Mouse (Mus musculus) thymus, postnatal 25 days (tissue): ENCODE measurements around the gene Vmn1r185.
"Not testable (repeated sequence)": the region's sequence is repeated elsewhere in the genome, so short reads cannot be mapped to it uniquely, and the experiment has no call there.

ENCODE experiments used
- DNase-seq: peaks from one replicate; pipeline ENCODE4 v3.0.0; 2022

Gene Vmn1r185

GRCm38 (mm10) chr7:26618364-26618763 is at the start of gene Vmn1r185:
TSS of gene Vmn1r185 (minus strand) at chr7:26618464.
- DNase-seq, result not testable (repeated sequence)

- DNase-seq, result not testable (repeated sequence)
These were observed 49.2 kb upstream of the Vmn1r185 start for GRCm38 (mm10) chr7:26667466-26667865.

GRCm38 (mm10) chr7:26666011-26666410 is 47.7 kb upstream of the Vmn1r185 start:
- DNase-seq, result no peak

- no peak for DNase-seq
These were observed 28.5 kb downstream of the Vmn1r185 start for GRCm38 (mm10) chr7:26589774-26590173.

GRCm38 (mm10) chr7:26589077-26589476 is 29.2 kb downstream of the Vmn1r185 start:
- no peak for DNase-seq
